Mouse (Mus musculus) spleen, postnatal 14 days (tissue): ENCODE results near the gene Chd5.
A peak's percentile ranks its signal among the peaks of the same experiment; 100 is the strongest.

Source experiments
- DNase-seq, 2 experiments: peaks; one replicate each; pipeline ENCODE4 v3.0.0; 2021 to 2022; ENCODE audit warnings: low spot score in 2 of 2

The Chd5 gene

GRCm38 (mm10) chr4:152338419-152339292 is at the start of gene Chd5:
Chd5 (plus strand) TSS chr4:152338651.
- no peak for DNase-seq

GRCm38 (mm10) chr4:152290385-152290784 is 48.1 kb upstream of the Chd5 start:
- no peak for DNase-seq

GRCm38 (mm10) chr4:152290991-152291390 is 47.5 kb upstream of the Chd5 start:
- DNase-seq: no peak

- DNase-seq: no peak
Observed at GRCm38 (mm10) chr4:152291562-152291961, 46.9 kb upstream of the Chd5 start, which contains the start of gene Hes3. Hes3 (minus strand) TSS chr4:152291662.

- DNase-seq: no peak
Observed at GRCm38 (mm10) chr4:152292102-152292765, 46.2 kb upstream of the Chd5 start.

GRCm38 (mm10) chr4:152294188-152294929 is 44.1 kb upstream of the Chd5 start:
- DNase-seq: no peak

- no peak for DNase-seq
Observed at GRCm38 (mm10) chr4:152295916-152296315, 42.5 kb upstream of the Chd5 start.

GRCm38 (mm10) chr4:152296371-152296770 is 42.1 kb upstream of the Chd5 start:
- no peak for DNase-seq

- DNase-seq: peak; percentile 99 to 100
Observed at GRCm38 (mm10) chr4:152296874-152297861, 41.3 kb upstream of the Chd5 start, which contains the start of gene Icmt. Icmt (plus strand) TSS chr4:152297227.

GRCm38 (mm10) chr4:152298836-152299235 is 39.6 kb upstream of the Chd5 start:
- no peak for DNase-seq

- DNase-seq: no peak
Observed at GRCm38 (mm10) chr4:152300375-152300774, 38.1 kb upstream of the Chd5 start.

- no peak for DNase-seq
Observed at GRCm38 (mm10) chr4:152302012-152302411, 36.4 kb upstream of the Chd5 start.

- no peak for DNase-seq
Observed at GRCm38 (mm10) chr4:152303172-152303571, 35.3 kb upstream of the Chd5 start.

GRCm38 (mm10) chr4:152304685-152305084 is 33.8 kb upstream of the Chd5 start:
- no peak for DNase-seq

GRCm38 (mm10) chr4:152305991-152306390 is 32.5 kb upstream of the Chd5 start:
- DNase-seq: no peak

- no peak for DNase-seq
Observed at GRCm38 (mm10) chr4:152307542-152307941, 30.9 kb upstream of the Chd5 start.

GRCm38 (mm10) chr4:152312186-152312585 is 26.3 kb upstream of the Chd5 start:
- DNase-seq: no peak

GRCm38 (mm10) chr4:152313211-152313632 is 25.2 kb upstream of the Chd5 start:
- DNase-seq: no peak

- DNase-seq: no peak
Observed at GRCm38 (mm10) chr4:152313934-152314333, 24.5 kb upstream of the Chd5 start.

GRCm38 (mm10) chr4:152315498-152316213 is 22.8 kb upstream of the Chd5 start:
- DNase-seq: no peak
